Mouse (Mus musculus): ENCODE measurements around the gene Fbxl7.

Fbxl7 gene

GRCm38 (mm10) chr15:26895251-26895711 is at the start of gene Fbxl7:
Fbxl7 (minus strand) TSS chr15:26895580.
- DNase-seq (ENCODE audit: low spot score in 2 of 2): peak; percentile 39 to 73

GRCm38 (mm10) chr15:26922026-26922425 is 26.6 kb upstream of the Fbxl7 start:
- no peak for DNase-seq (ENCODE audit: low spot score in 2 of 2)

GRCm38 (mm10) chr15:26913427-26913826 is 18.0 kb upstream of the Fbxl7 start:
- no peak for DNase-seq (ENCODE audit: low spot score in 2 of 2)

GRCm38 (mm10) chr15:26895761-26896160 is 381 bp upstream of the Fbxl7 start:
- DNase-seq (ENCODE audit: low spot score in 2 of 2): no peak

GRCm38 (mm10) chr15:26894801-26895229 is 565 bp downstream of the Fbxl7 start:
- DNase-seq (ENCODE audit: low spot score in 2 of 2): peak in 1 of 2 experiments; percentile 19

- no peak for DNase-seq (ENCODE audit: low spot score in 2 of 2)
Observed at GRCm38 (mm10) chr15:26894031-26894655, 1.2 kb downstream of the Fbxl7 start.

GRCm38 (mm10) chr15:26893136-26893535 is 2.2 kb downstream of the Fbxl7 start:
- no peak for DNase-seq (ENCODE audit: low spot score in 2 of 2)

GRCm38 (mm10) chr15:26889971-26890370 is 5.4 kb downstream of the Fbxl7 start:
- DNase-seq (ENCODE audit: low spot score in 2 of 2): no peak

GRCm38 (mm10) chr15:26888170-26888569 is 7.2 kb downstream of the Fbxl7 start:
- DNase-seq (ENCODE audit: low spot score in 2 of 2): no peak

- no peak for DNase-seq (ENCODE audit: low spot score in 2 of 2)
Observed at GRCm38 (mm10) chr15:26885979-26886378, 9.4 kb downstream of the Fbxl7 start.

- no peak for DNase-seq (ENCODE audit: low spot score in 2 of 2)
Observed at GRCm38 (mm10) chr15:26880212-26880956, 15.0 kb downstream of the Fbxl7 start.

GRCm38 (mm10) chr15:26875687-26876086 is 19.7 kb downstream of the Fbxl7 start:
- peak in 1 of 2 experiments; percentile 49 for DNase-seq (ENCODE audit: low spot score in 2 of 2)

GRCm38 (mm10) chr15:26872234-26872633 is 23.1 kb downstream of the Fbxl7 start:
- no peak for DNase-seq (ENCODE audit: low spot score in 2 of 2)

- no peak for DNase-seq (ENCODE audit: low spot score in 2 of 2)
Observed at GRCm38 (mm10) chr15:26869197-26869596, 26.2 kb downstream of the Fbxl7 start.

- DNase-seq (ENCODE audit: low spot score in 2 of 2): no peak
Observed at GRCm38 (mm10) chr15:26867521-26867920, 27.9 kb downstream of the Fbxl7 start.

- DNase-seq (ENCODE audit: low spot score in 2 of 2): no peak
Observed at GRCm38 (mm10) chr15:26862173-26862572, 33.2 kb downstream of the Fbxl7 start.

GRCm38 (mm10) chr15:26849626-26850025 is 45.8 kb downstream of the Fbxl7 start:
- DNase-seq (ENCODE audit: low spot score in 2 of 2): no peak

- DNase-seq (ENCODE audit: low spot score in 2 of 2): no peak
Observed at GRCm38 (mm10) chr15:26842216-26842615, 53.2 kb downstream of the Fbxl7 start.

- no peak for DNase-seq (ENCODE audit: low spot score in 2 of 2)
Observed at GRCm38 (mm10) chr15:26838386-26838785, 57.0 kb downstream of the Fbxl7 start.

GRCm38 (mm10) chr15:26837200-26837599 is 58.2 kb downstream of the Fbxl7 start:
- DNase-seq (ENCODE audit: low spot score in 2 of 2): no peak

- DNase-seq (ENCODE audit: low spot score in 2 of 2): no peak
Observed at GRCm38 (mm10) chr15:26834415-26834814, 61.0 kb downstream of the Fbxl7 start.

GRCm38 (mm10) chr15:26831141-26831540 is 64.2 kb downstream of the Fbxl7 start:
- DNase-seq (ENCODE audit: low spot score in 2 of 2): no peak

GRCm38 (mm10) chr15:26816931-26817330 is 78.4 kb downstream of the Fbxl7 start:
- no peak for DNase-seq (ENCODE audit: low spot score in 2 of 2)

Data from frontal cortex, postnatal 10 days (tissue).